Mouse (Mus musculus): ENCODE data around the gene Itgav. TPM values are rescaled to one million over a fixed set of nuclear protein-coding genes. Genes with fewer than 3 reads are reported as not detected.
"Not testable (repeated sequence)": the region's sequence is repeated elsewhere in the genome, so short reads cannot be mapped to it uniquely, and the experiment has no call there.

The Itgav gene
- total and polyA plus RNA-seq, 3 experiments: 127 to 196 (median 133) TPM

DNA sequence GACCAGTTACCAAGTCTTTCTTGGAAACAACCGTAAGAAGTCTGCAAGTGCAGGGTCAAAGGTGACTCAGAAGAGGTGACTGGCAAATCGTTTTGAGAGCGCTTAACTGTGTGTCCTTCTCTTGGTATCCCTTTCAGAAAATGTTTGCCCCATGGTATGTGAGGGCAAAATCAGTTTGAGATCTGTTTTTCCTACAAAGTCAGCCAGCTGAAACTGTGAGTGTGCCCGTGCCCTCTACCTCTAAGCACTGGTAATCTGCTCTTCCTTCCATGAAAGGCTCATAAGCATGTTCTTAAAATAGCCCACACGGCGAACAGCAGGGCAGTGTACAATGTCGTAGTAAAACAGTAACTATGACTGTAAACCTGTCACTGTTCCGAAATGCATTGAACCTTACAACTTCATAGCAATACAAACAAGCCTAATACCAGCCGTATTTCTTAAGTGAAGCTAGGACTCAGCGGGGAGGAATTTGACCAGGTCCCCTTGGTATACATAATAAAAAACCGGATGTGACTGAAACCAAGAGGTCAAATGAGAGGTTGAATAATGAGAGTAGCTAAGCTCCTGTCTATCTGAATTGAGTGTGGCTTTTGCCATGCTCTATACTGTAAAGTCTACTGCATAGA, 14.2 kb upstream of the Itgav start:
- DNase-seq: no peak

DNA sequence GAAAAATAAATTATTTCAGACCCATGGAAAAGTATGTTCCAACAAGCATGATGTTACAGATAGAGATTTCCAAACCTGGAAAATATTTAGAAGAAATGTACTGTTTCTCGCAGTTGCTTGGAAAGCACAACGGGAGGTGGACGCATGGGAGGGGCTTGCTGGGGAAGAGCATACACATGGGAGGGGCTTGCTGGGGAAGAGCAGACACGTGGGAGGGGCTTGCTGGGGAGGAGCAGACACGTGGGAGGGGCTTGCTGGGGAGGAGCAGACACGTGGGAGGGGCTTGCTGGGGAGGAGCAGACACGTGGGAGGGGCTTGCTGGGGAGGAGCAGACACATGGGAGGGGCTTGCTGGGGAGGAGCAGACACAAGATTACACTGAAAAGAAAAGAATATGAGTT, 10.9 kb upstream of the Itgav start:
- not testable (repeated sequence) for DNase-seq

GRCm38 (mm10) chr2:83713946-83714345, 10.3 kb upstream of the Itgav start:
- DNase-seq: no peak

DNA sequence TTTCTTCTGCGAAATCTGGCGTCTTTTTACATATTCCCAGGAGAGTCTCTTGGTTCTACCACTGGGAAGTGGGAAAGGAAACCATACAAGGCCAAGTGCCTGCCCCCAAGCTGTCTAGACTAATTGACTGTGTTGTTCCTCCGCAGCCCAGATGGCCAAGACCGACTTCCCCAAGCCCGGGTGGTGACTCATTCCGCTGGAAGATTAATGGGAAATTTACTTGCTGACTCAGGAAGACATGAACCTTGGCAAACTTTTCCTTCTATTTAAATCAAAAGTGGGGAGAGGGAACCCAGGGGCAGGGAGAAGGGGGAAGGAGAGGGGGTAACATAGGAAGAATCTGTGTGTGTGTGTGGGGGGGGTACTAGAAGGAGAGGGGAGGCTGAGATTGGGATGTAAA, 9.4 kb upstream of the Itgav start:
- DNase-seq: peak; percentile 94

GRCm38 (mm10) chr2:83718341-83718740, 5.9 kb upstream of the Itgav start:
- no peak for DNase-seq

DNA sequence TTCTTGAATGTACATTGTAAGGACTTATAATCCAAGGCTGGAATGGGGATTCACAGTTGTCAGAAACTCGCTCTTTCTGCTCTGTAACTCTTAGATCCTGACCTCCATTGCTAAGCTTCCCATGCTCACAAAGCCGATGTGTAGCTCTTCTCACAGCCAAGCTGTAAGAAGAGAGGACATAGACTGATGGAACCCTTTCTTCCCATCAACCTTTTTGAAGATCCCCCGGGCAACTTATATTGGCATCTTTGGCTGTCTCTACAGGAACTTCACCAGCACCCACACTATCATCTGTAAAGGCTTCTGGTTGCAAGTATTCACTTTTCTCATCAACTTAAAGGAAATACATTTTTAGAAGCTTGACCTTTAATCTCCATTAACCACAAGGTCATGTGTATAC, 2.6 kb upstream of the Itgav start:
- no peak for DNase-seq

DNA sequence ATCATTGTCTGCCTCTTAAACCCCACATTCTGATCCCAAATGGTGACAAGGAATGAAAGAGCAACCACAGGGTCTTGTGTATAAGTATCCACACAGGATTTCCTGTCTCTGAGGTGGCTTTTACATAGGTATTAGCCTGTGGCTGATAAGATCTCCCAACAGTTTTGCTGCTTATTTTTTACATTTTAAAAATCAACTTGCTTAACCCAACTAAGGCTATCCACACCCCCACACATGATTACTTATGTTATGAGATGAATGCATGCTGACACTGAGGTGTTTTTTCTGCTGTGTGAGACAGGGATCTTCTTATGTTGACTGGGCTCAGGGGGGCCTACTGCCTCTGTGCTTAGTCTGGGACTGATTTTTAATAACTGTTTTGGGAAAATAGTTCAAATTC, 1.3 kb upstream of the Itgav start:
- no peak for DNase-seq

DNA sequence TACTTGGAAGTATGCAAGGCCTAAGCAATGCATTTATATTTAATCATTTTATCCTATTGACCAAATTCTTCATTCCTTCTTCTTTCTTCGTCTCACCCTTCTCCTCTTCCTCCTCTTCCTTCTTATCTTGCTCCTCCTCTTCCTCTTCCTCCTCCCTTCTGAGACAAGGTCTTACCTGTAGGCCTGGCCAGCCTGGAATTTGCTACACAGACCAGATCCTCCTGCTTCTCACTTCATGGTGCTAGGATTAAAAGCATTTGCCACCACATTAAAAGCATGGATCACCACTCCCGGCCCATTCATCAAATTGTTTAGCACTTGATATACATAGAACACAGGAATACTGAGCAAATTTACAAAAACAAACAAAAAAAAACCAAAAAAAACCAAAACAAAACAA, 851 bp upstream of the Itgav start:
- no peak for DNase-seq

- peak; percentile 80 for DNase-seq
Observed at GRCm38 (mm10) chr2:83724827-83725730, 882 bp downstream of the Itgav start.

DNA sequence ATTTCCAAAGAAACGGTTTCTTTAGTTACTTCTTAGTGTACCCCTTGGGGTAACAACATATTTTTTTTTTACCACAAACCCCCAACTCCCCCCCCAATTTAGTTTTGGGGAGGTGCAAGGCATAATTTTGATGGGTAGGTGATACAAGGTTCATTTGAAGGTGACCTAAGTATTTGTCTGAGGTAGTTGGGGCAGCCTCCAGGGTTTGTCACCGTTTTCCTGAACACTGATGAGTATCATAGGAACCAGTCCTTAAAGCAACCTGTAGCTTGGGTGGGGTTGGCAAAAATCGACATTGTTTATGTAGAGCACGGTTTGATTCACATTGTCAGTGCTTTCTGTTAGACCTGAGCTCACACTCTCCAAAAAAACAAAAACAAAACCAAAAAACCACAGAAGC, 1.6 kb downstream of the Itgav start:
- DNase-seq: no peak

- DNase-seq: peak; percentile 66
Observed at GRCm38 (mm10) chr2:83728238-83728682, 4.1 kb downstream of the Itgav start.

- peak; percentile 90 for DNase-seq
Observed at GRCm38 (mm10) chr2:83729339-83729738, 5.1 kb downstream of the Itgav start.

DNA sequence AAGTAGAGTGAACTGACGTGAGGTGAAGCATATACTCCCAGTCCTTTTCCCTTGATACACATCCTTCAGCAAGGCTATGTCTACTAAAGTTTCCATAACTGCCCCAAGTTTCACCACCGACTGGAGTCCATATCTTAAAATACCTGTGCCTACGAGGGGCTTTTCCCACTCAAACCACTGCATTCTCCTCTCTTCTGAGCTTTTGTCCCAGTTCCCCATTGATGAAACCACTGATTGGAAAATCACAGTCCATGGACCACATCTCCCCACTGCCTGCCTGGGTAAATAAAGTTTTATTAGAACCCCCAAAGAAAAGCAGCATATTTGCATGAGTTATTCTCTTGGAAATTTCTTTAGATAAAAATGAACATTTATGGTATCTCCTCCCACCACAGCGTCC, 8.7 kb downstream of the Itgav start:
- DNase-seq: no peak

- peak; percentile 59 for DNase-seq
Observed at GRCm38 (mm10) chr2:83733981-83734393, 9.8 kb downstream of the Itgav start.

DNA sequence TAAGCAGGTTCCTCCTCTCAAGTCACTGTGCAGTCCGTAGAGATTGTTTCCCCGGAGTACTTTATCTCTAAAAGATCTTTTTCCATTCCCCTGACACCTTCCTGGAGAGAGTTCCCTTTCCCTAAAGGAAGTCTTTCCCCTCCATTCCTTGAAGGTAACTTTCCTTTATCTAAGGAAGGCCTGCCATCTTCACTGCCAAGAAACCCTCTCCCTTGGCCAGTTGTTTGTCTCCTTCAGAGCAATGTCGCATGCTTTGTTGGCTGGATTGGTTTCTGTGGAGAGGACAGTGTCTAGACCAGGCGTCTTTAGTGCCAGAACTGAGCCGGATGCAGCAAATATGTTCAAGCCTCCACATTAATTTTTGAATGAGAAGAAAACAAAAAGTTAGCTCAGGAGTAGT, 11.1 kb downstream of the Itgav start:
- DNase-seq: no peak

DNA sequence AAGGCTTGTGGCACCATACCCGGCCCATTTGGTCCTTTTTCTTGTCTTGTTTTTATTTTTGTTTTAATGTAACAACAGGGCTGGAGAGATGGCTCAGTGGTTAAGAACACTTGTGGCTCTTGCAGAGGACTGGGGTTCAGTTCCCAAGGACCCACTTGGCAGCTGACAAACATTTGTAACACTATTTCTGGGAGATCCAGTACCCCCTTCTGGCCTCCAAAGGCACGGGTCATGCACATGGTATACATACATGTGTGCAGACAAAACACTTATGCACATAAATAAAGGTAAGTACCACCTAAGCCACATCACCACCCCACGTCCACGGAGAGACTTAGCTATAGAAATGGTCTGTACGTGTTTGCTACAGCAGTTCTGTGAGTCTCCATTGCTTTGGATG, 12.6 kb downstream of the Itgav start:
- no peak for DNase-seq

GRCm38 (mm10) chr2:83738586-83739251, 14.5 kb downstream of the Itgav start:
- DNase-seq: no peak

DNA sequence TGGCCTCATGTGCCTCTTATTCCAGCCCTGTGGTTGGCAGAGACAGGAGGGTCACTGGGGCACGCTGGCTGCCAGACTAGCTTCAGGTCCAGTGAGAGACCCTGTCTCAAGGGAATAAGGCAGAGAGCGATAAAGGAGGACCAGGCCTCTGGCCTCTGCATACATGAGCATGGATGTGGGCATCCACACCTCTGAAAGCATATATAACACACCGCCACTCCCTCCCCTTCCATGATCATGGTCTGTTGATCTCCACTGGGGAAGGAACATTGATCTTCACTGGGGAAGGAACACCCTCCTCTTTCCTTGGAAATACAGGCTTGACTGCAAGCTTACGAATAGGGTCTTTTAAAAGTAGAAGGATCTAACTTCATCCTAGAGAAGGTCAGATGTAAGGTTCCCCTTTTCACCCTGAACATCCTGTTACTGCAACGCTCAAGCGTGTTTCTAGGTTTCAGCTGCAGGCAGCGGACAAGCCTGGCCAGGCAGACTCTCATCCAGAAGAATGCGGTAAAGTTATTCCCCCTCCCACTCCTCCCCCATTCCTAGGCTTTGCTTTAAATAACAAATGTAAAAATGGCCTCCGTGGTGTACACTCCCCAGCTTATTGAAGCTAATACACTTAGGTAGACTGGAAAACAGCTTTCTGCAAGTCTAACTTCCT, 15.4 kb downstream of the Itgav start:
- no peak for DNase-seq

GRCm38 (mm10) chr2:83740601-83741031, 16.4 kb downstream of the Itgav start:
- peak; percentile 86 for DNase-seq

- no peak for DNase-seq
Observed at GRCm38 (mm10) chr2:83742210-83742609, 18.0 kb downstream of the Itgav start.

DNA sequence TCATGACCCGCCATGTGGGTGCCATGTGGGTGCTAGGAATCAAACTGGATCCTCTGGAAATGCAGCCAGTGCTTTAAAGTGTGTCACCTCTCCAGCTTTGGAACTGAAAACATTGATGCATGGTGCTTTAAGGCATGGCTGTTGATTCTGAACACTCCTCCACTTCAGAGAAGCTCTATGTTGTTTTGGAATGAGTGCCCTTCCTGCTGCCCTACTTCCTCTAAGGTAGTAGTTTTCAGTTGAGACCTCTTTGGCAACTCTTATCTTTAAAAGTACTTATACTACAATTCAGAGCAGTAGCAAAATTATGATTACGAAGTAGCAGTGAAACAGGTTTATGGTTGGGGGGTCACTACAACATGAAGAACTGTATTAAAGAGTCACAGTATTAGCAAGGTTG, 18.6 kb downstream of the Itgav start:
- no peak for DNase-seq

DNA sequence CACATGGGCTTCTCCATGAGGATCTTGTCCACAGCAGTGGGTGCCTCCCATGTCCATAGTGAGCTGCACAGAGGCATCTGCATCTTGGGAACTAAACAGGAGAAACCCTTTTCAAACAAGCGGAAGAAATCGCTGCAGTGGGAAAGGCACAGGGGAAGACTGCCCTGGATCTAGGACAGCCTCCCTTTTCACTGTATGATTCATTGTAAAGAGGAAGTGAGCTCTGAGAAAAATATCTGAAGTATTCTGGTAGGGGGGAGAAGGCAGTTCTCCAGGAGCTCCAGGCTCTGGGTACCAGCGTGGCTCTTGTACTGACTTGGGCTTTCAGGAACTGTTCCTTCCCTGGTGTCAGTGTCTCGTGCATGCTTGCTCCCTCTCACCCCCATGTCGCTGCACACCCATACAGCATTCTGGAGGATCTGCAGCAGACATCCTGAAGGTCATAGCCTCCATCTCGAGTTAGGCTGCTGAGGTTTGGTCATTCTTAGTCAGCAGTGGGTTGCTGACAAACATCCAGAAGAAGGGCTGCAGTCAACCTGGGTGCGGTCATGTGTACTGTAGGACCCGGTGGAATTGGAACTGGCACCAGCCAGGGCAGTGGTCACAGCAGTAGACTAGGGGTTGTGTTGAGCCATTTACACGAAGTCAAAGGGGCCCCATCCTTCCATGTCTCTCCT, 20.2 kb downstream of the Itgav start:
- DNase-seq: peak; percentile 61

All from adrenal gland, adult 2 months (tissue).